Mouse (Mus musculus): Measurements from ENCODE around the gene Ccdc117.

The Ccdc117 gene

DNA sequence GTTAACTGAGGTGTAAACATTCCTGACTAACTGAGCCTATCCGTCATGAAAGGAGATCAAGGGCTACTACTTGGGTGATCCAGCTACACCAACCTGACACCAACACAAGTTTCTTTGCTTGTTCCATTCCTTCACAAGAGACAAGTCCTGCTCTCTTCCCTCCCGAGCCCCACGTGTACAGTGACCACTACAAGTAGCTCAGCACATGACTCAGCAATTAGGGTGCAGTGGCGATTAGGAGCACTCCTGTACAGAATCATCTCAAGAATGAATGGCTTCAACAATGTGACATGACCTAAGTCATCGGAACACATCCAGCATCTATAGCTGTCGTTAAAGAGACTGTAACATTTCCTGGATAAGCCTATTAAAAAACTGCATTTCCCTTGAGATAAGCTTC is 11.3 kb downstream of the Ccdc117 start:
- no peak for DNase-seq (ENCODE audit: low spot score)

DNA sequence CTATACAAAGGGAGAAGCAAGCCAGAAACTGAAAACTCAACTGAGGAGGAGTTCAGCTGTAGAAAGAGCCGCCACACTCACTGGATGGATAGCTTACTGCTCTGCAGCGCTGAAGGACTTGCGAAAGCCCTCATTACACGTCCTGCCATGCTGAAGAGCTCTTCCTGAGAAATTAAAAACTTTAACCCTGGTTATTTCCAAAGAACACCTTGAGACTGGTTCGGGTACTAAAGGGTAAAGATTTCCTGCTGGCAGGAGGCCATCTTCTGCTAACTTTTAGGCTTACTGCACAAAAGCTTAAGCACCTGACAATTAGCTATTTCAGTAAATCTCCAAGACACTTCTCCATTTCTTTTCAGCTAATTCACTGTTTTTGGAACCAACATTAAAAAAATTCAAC is 11.8 kb downstream of the Ccdc117 start:
- no peak for DNase-seq (ENCODE audit: low spot score)

DNA sequence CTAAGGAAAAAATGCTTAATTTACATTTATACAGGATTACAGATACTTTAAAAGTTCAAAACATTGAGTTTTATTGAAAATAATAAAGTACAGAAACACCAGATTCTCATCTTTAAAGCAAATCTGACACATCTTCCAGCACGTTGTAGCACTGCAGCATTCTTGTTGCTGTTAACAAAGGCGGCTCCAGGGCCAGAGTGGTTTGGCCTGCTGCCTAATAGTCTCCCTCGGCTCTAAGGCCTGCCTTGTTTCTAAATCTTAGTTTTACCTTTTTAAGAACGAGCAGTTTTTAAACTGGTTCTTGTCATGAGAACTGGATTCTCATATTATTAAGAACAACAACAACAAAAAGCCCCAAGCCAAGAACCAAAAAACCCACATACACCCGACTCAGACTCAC is 13.1 kb downstream of the Ccdc117 start:
- DNase-seq (ENCODE audit: low spot score), result no peak

GRCm38 (mm10) chr11:5527865-5528523 is 14.0 kb downstream of the Ccdc117 start:
- DNase-seq (ENCODE audit: low spot score), result no peak

DNA sequence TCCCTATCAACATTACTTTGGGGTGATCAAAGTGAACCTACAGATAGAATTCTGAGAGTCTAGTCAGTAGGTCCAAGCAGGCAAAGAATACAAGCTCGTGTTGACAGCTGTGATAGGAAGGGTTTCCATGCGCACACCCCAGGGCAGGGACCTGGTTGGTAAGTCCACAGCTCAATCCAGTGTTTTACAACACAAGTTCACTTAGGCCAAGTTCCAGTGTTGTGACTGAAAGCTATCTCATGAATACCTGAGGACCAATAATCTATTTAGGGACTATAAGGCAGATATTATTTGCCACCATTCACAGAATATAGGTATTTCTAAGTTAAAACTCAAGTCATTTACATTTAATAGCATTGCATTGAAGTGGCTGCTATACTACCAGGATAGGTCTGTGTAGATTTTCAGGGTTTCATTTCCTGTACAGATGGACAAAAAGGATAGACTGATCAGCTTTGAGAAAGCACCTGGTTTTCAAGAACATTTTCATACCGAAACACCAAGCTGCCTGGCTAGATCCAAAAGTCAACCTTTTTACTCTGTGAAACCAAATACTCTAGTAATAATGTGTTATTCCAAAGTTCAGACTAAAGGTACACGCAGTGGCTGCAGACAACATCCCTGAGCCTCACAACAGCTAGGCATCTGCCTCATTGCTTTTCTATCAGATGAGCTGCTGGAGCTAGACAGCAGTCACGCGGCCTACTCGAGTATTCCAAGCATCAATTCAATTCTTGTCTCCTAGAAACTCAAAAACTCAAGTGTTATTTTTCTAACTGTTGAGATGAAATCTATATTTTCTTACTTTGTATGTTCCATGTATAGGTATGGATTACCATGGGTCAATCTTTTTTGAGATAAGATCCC is 15.2 kb downstream of the Ccdc117 start:
- DNase-seq (ENCODE audit: low spot score), result no peak

- no peak for DNase-seq (ENCODE audit: low spot score)
These were observed 16.6 kb downstream of the Ccdc117 start for GRCm38 (mm10) chr11:5525418-5525817.

- no peak for DNase-seq (ENCODE audit: low spot score)
These were observed 19.1 kb downstream of the Ccdc117 start for GRCm38 (mm10) chr11:5522798-5523415.

- DNase-seq (ENCODE audit: low spot score), result peak; percentile 91
These were observed 20.3 kb downstream of the Ccdc117 start for GRCm38 (mm10) chr11:5521516-5522291.

GRCm38 (mm10) chr11:5521266-5521515 is 20.8 kb downstream of the Ccdc117 start:
- DNase-seq (ENCODE audit: low spot score), result no peak

DNA sequence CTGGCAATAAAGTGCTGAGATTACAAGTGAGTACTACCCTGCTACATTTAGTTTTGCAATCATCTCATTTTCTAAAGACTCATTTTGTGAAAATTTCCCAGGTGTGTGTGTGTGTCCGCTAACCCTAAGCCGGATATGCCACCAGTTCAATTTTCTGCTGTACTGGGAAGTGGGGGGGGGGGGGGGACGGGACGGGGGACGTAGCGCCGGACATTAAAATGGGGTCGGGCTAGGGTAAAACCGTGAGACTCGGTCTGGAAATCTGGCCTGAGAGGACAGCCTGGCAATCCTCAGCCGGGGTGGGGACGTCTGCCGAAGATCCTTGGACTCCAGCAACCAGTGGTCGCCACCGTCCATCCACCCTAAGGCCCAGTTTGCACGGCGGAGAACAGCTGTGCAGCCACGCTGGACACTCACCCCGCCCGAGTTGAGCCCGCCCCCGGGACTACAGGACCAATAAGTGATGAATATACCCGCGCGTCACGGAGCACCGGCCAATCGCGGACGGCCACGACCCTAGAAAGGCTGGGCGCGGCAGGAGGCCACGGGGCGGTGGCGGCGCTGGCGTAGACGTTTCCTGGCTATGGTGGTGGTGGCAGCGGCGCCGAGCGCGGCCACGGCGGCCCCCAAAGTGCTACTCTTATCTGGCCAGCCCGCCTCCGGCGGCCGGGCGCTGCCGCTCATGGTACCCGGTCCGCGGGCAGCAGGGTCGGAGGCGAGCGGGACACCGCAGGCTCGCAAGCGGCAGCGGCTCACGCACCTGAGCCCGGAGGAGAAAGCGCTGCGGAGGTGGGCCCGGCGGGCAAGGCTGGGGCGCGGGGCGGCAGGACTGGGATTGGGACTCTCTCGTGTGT is 21.3 kb downstream of the Ccdc117 start, which contains the start of gene Xbp1:
Gene Xbp1 (plus strand): TSS at position 248 of the 854 bp plus-strand sequence.
- peak; percentile 94 for DNase-seq (ENCODE audit: low spot score)

DNA sequence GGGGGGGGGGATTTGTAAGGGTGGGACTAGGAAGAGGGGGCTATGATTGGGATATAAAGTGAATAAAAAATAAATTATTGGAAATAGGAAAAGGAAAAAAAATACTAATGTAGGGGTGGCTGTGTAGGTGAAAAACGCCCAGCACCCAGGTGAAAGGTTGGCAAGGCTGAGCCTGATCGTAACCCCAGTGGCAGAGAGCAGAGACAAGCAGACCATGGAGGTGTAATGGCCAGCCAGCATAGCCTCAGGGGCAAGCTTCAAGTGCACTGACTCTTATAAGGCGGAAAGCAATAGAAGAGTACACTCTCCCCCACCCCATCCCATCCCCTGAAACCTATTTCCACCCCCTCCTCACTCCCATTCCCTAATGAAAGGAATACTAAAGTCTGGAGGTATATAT is 22.3 kb downstream of the Ccdc117 start:
- no peak for DNase-seq (ENCODE audit: low spot score)

GRCm38 (mm10) chr11:5517346-5517745 is 24.6 kb downstream of the Ccdc117 start:
- no peak for DNase-seq (ENCODE audit: low spot score)

DNA sequence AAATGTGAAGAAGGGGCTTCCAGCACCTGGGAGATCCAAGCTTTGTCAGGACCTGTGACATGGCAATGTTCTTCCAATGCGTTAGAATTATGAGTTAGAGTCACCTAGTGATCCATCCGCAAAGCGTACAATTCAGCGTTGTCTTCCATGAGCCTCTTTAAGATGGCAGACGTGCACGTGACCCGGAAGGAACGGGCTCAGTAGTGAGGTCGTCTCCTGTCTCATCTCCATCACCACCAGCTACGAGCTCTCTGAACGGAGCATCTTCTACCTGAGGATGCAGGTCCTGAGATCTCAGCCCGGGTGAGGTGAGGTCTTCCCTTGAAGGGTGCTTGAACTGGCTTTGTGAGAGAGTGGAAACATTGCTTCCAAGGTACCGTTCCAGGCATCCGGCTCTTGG is 25.4 kb downstream of the Ccdc117 start:
- DNase-seq (ENCODE audit: low spot score), result no peak

DNA sequence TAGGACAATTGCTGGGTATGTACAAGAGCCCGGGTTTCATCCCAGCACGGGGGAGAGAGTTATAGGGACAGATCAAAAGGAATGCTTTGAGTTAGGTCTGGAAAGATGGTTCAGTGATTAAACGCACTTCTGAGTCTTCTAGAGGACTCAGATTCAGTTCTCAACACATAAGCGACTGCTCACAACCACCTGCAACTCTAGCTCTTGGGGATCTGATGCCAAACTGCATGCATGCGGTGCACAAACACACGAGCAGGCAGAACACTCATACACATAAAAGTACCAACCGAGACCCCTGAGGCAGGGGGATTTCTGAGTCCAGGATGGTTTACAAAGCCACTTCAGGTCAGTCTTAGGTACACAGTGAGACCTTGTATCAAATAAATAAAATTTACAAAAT is 25.8 kb downstream of the Ccdc117 start:
- no peak for DNase-seq (ENCODE audit: low spot score)

DNA sequence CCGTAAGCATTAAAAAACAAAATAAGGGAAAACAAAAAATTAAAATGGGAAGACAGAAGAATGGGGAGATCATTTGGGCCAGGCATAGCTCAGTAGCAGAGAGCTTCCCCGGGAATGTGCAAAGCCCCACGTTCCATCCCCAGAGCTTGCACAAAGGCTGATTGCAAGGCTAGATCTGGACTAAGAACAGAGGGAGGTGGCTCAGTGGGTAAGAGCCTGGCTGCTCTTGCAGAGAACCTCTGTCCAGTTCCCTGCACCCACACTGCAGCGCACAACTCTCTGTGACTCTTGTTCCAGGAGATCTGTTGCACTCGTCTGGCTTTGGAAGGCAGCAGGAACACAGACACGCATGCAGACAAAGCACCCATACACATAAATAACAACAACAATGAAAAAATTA is 26.3 kb downstream of the Ccdc117 start:
- DNase-seq (ENCODE audit: low spot score), result no peak

GRCm38 (mm10) chr11:5515196-5515595 is 26.8 kb downstream of the Ccdc117 start:
- no peak for DNase-seq (ENCODE audit: low spot score)

- DNase-seq (ENCODE audit: low spot score), result no peak
These were observed 27.9 kb downstream of the Ccdc117 start for GRCm38 (mm10) chr11:5514091-5514490.

GRCm38 (mm10) chr11:5512961-5513360 is 29.0 kb downstream of the Ccdc117 start:
- no peak for DNase-seq (ENCODE audit: low spot score)

GRCm38 (mm10) chr11:5512099-5512725 is 29.8 kb downstream of the Ccdc117 start:
- DNase-seq (ENCODE audit: low spot score), result no peak

- DNase-seq (ENCODE audit: low spot score), result peak; percentile 83
These were observed 31.3 kb downstream of the Ccdc117 start for GRCm38 (mm10) chr11:5510686-5511085.

GRCm38 (mm10) chr11:5510099-5510391 is 31.9 kb downstream of the Ccdc117 start:
- DNase-seq (ENCODE audit: low spot score), result no peak
